Mouse (Mus musculus): ENCODE results near the gene 9130008F23Rik. TPM values are rescaled to one million over a fixed set of nuclear protein-coding genes. Genes with fewer than 3 reads are reported as not detected.

Gene 9130008F23Rik
- total RNA-seq, 2 experiments from 2014 or later = not detected

DNA sequence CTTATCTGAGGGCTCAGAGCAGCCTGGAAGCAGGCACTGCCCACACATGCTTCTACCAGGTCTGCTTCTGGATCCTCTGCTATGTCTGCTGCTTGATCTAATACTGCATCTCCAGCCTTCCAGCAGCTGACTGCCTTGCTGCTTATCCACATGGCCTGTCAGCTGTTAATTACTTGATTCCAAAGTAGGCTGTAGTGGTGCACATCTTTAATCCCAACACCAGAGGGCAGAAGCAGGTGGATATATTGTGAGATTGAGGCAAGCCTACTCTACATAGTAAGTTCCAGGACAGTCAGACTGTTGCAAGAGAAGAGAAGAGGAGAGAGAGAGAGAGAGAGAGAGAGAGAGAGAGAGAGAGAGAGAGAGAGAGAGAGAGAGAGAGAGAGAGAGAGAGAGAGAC, 43.1 kb downstream of the 9130008F23Rik start:
- intact Hi-C loops (cut with DNase I) = no loop called here
- no peak for DNase-seq (ENCODE audit: low spot score in 2 of 2)

DNA sequence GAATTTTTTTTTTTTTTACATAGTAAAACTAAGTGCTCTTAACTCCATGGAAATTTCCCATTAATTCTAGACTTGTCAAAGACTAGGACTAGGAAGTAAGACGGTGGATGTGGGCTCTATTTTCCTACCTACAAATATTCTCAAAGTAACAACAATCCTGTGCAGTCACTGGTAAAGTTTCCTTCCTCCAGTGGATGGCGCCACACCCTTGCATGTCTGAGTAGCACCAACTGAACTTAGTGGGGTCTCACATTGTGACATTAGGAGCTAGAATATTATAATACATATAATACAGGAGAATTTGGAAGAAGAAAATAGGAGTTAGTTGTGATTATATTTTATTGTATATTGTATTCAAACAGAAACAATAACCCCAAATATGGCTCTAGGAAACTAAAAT, 48.5 kb downstream of the 9130008F23Rik start:
- no peak for DNase-seq (ENCODE audit: low spot score in 2 of 2)
- intact Hi-C loops (cut with DNase I) = no loop called here

Other genes with a start within 250 kb of the 9130008F23Rik start
- not detected for gene Esp3, start 248.5 kb downstream of the 9130008F23Rik start, total RNA-seq (2021)
- not detected for gene Esp1, start 153.4 kb downstream of the 9130008F23Rik start, total RNA-seq (2021)
- gene Crisp2, start 73.6 kb downstream of the 9130008F23Rik start, total RNA-seq (2021) = not detected
- not detected for gene Rhag, start 69.4 kb downstream of the 9130008F23Rik start, total RNA-seq (2021)
- not detected for gene Glyatl3, start 33.8 kb upstream of the 9130008F23Rik start, total RNA-seq (2021)
- gene Mut, start 54.1 kb upstream of the 9130008F23Rik start, total RNA-seq (2021) = 10 to 100 TPM; 40.3 to 41.9 TPM
- 1 to 10 TPM; 5.2 to 5.6 TPM for gene Cenpq, start 54.5 kb upstream of the 9130008F23Rik start, total RNA-seq (2021)